Mouse (Mus musculus) kidney, embryonic 16.5 days (tissue): ENCODE results near the gene Tmprss9. TPM values are rescaled to one million over a fixed set of nuclear protein-coding genes. Genes with fewer than 3 reads are reported as not detected.

Experiments
- ATAC-seq: fragments of 200-750 bp; cut with Nextera tagmentation; 2 replicates; pipeline ENCODE4 v1.8.0; 2017; ENCODE audit warnings: moderate TSS enrichment; ENCODE audit not compliant: low FRiP score, low TSS enrichment
- H3K27ac ChIP-seq: fragments of 300-500 bp; sonication (generic); 2 replicates; pipeline ENCODE4 v1.5.1; 2014; ENCODE audit warnings: low read length
- H3K27me3 ChIP-seq: fragments of 300-500 bp; sonication (generic); 2 replicates; pipeline ENCODE4 v1.6.1; 2014; ENCODE audit warnings: low read length, control low read depth, mixed read lengths; ENCODE audit not compliant: insufficient read depth
- H3K36me3 ChIP-seq: fragments of 300-500 bp; sonication (generic); 2 replicates; pipeline ENCODE4 v1.6.1; 2014; ENCODE audit warnings: low read length, control low read depth, mixed read lengths; ENCODE audit not compliant: insufficient read depth
- H3K4me1 ChIP-seq: fragments of 300-500 bp; sonication (generic); 2 replicates; pipeline ENCODE4 v1.6.1; 2014; ENCODE audit warnings: low read length, control low read depth, mixed read lengths; ENCODE audit not compliant: insufficient read depth
- H3K4me2 ChIP-seq: fragments of 300-500 bp; sonication (generic); replicated peaks from 2 replicates; pipeline ENCODE4 v1.6.1; 2014; ENCODE audit warnings: low read depth, low read length
- H3K4me3 ChIP-seq: fragments of 300-500 bp; sonication (generic); 2 replicates; pipeline ENCODE4 v1.5.1; 2014; ENCODE audit warnings: mild to moderate bottlenecking, low read length
- H3K9ac ChIP-seq: fragments of 300-500 bp; sonication (generic); replicated peaks from 2 replicates; pipeline ENCODE4 v1.6.1; 2014; ENCODE audit warnings: low read length
- H3K9me3 ChIP-seq: fragments of 300-500 bp; sonication (generic); 2 replicates; pipeline ENCODE4 v1.6.1; 2016; ENCODE audit warnings: low read length, control low read depth
- WGBS: fragments of 180-500 bp; shearing (Covaris S2); extraction: QIAGEN DNeasy Blood & Tissue Kit; methylation state at CpG from one replicate; pipeline ENCODE4 v1.1.7; 2014; 5-methylcytosine and 5-hydroxymethylcytosine counted together
- polyA plus RNA-seq: library from polyadenylated mRNA; unstranded; fragments of >200 nt; fragmentation: Nextera tagmentation; extraction: Ambion mirVana; gene quantifications from 2 replicates; pipeline ENCODE4 v1.2.1, GENCODE M21; 2015

Gene Tmprss9
- polyA plus RNA-seq, 1 experiment from 2014 or later, result not detected

GRCm38 (mm10) chr10:80932700-80933420 lies 61.2 kb downstream of the Tmprss9 start:
- Histone ChIP-seq H3K9ac (peak overlapping the region; percentile 52), H3K9me3 (no peaks in the 10 kb centered on the region), H3K36me3 (no peaks in the 10 kb centered on the region), H3K4me1 (peaks cover 72% of the 10 kb centered on the region), H3K4me2 (peak overlapping the region; percentile 93), H3K4me3 (peak overlapping the region; percentile 64), H3K27ac (no peak overlapping the region), H3K27me3 (peaks cover 46% of the 10 kb centered on the region)
- WGBS, result 4% methylated on average over 17 of the region's 17 CpGs
- ATAC-seq, result no peak

- ATAC-seq, result no peak
- no peaks in the 10 kb centered on the region for H3K9me3 ChIP-seq
- peaks cover 46% of the 10 kb centered on the region for H3K27me3 ChIP-seq
- peaks cover 77% of the 10 kb centered on the region for H3K4me1 ChIP-seq
- 2% methylated on average over 21 of the region's 21 CpGs for WGBS
- H3K36me3 ChIP-seq, result no peaks in the 10 kb centered on the region
- no peak overlapping the region for H3K27ac ChIP-seq
- H3K4me2 ChIP-seq, result peak overlapping the region; percentile 93
- H3K9ac ChIP-seq, result peak overlapping the region; percentile 18; the same call in 1 of the 2 replicates
- peak overlapping the region; percentile 23 for H3K4me3 ChIP-seq
Measured at GRCm38 (mm10) chr10:80933421-80933979, 61.9 kb downstream of the Tmprss9 start.

- Histone ChIP-seq H3K27ac (no peak overlapping the region), H3K4me3 (no peak overlapping the region), H3K36me3 (no peaks in the 10 kb centered on the region), H3K4me2 (no peak overlapping the region), H3K4me1 (peaks cover 79% of the 10 kb centered on the region), H3K27me3 (peaks cover 46% of the 10 kb centered on the region), H3K9me3 (no peaks in the 10 kb centered on the region), H3K9ac (no peak overlapping the region)
- 48% methylated on average over 14 of the region's 14 CpGs for WGBS
- ATAC-seq, result no peak
Measured at GRCm38 (mm10) chr10:80934136-80934985, 62.7 kb downstream of the Tmprss9 start.

- no peaks in the 10 kb centered on the region for H3K9me3 ChIP-seq
- H3K36me3 ChIP-seq, result no peaks in the 10 kb centered on the region
- no peak overlapping the region for H3K27ac ChIP-seq
- H3K9ac ChIP-seq, result no peak overlapping the region
- H3K4me1 ChIP-seq, result peaks cover 82% of the 10 kb centered on the region
- ATAC-seq, result no peak
- peaks cover 46% of the 10 kb centered on the region for H3K27me3 ChIP-seq
- 0 out of 2 replicates have a peak overlapping the region, but pooled peaks have one; percentile 59 for H3K4me2 ChIP-seq
- WGBS, result 31% methylated on average over 3 of the region's 3 CpGs
- no peak overlapping the region for H3K4me3 ChIP-seq
Measured at GRCm38 (mm10) chr10:80935241-80935640, 63.6 kb downstream of the Tmprss9 start.

GRCm38 (mm10) chr10:80935698-80936097 lies 64.0 kb downstream of the Tmprss9 start:
- no peaks in the 10 kb centered on the region for H3K9me3 ChIP-seq
- ATAC-seq, result no peak
- no peaks in the 10 kb centered on the region for H3K36me3 ChIP-seq
- peaks cover 82% of the 10 kb centered on the region for H3K4me1 ChIP-seq
- 7% methylated on average over 11 of the region's 17 CpGs for WGBS
- H3K4me3 ChIP-seq, result peak overlapping the region; percentile 43; the same call in 1 of the 2 replicates
- no peak overlapping the region for H3K27ac ChIP-seq
- H3K4me2 ChIP-seq, result peak overlapping the region; percentile 59
- peaks cover 43% of the 10 kb centered on the region for H3K27me3 ChIP-seq
- H3K9ac ChIP-seq, result peak overlapping the region; percentile 56

- 1% methylated on average over 35 of the region's 37 CpGs for WGBS
- peaks cover 37% of the 10 kb centered on the region for H3K27me3 ChIP-seq
- H3K9me3 ChIP-seq, result no peaks in the 10 kb centered on the region
- H3K9ac ChIP-seq, result peak overlapping the region; percentile 56
- H3K36me3 ChIP-seq, result no peaks in the 10 kb centered on the region
- peak overlapping the region; percentile 43 for H3K4me3 ChIP-seq
- peak overlapping the region; percentile 59 for H3K4me2 ChIP-seq
- H3K27ac ChIP-seq, result peak overlapping the region; percentile 68; the same call in 1 of the 2 replicates
- peaks cover 82% of the 10 kb centered on the region for H3K4me1 ChIP-seq
- ATAC-seq, result peak; percentile 25; the same call in 1 of the 2 replicates
Measured at GRCm38 (mm10) chr10:80936135-80936809, 64.6 kb downstream of the Tmprss9 start.

GRCm38 (mm10) chr10:80936810-80937164 lies 65.1 kb downstream of the Tmprss9 start:
- H3K27ac ChIP-seq, result peak overlapping the region; percentile 68
- H3K9me3 ChIP-seq, result no peaks in the 10 kb centered on the region
- peak overlapping the region; percentile 59 for H3K4me2 ChIP-seq
- peak overlapping the region; percentile 56 for H3K9ac ChIP-seq
- no peaks in the 10 kb centered on the region for H3K36me3 ChIP-seq
- peak overlapping the region; percentile 43 for H3K4me3 ChIP-seq
- 14% methylated on average over 6 of the region's 6 CpGs for WGBS
- H3K4me1 ChIP-seq, result peaks cover 80% of the 10 kb centered on the region
- peaks cover 32% of the 10 kb centered on the region for H3K27me3 ChIP-seq
- ATAC-seq, result no peak

GRCm38 (mm10) chr10:80937646-80938045 lies 66.0 kb downstream of the Tmprss9 start:
- 45% methylated on average over 8 of the region's 8 CpGs for WGBS
- Histone ChIP-seq H3K27me3 (peaks cover 23% of the 10 kb centered on the region), H3K9me3 (no peaks in the 10 kb centered on the region), H3K9ac (no peak overlapping the region), H3K27ac (peak overlapping the region; percentile 75), H3K4me2 (no peak overlapping the region), H3K36me3 (no peaks in the 10 kb centered on the region), H3K4me1 (peaks cover 71% of the 10 kb centered on the region), H3K4me3 (no peak overlapping the region)
- peak; percentile 3; the same call in 1 of the 2 replicates for ATAC-seq

- Histone ChIP-seq H3K27me3 (peaks cover 11% of the 10 kb centered on the region), H3K9me3 (no peaks in the 10 kb centered on the region), H3K4me1 (peaks cover 62% of the 10 kb centered on the region), H3K36me3 (no peaks in the 10 kb centered on the region), H3K27ac (peak overlapping the region; percentile 75), H3K4me3 (peak overlapping the region; percentile 49), H3K9ac (peak overlapping the region; percentile 40), H3K4me2 (peak overlapping the region; percentile 69)
- ATAC-seq, result peak; percentile 43
- 6% methylated on average over 13 of the region's 15 CpGs for WGBS
Measured at GRCm38 (mm10) chr10:80938831-80939550, 67.3 kb downstream of the Tmprss9 start.
